ENCODE assay signal across 11 mouse cellular contexts in the genomic region with DNA sequence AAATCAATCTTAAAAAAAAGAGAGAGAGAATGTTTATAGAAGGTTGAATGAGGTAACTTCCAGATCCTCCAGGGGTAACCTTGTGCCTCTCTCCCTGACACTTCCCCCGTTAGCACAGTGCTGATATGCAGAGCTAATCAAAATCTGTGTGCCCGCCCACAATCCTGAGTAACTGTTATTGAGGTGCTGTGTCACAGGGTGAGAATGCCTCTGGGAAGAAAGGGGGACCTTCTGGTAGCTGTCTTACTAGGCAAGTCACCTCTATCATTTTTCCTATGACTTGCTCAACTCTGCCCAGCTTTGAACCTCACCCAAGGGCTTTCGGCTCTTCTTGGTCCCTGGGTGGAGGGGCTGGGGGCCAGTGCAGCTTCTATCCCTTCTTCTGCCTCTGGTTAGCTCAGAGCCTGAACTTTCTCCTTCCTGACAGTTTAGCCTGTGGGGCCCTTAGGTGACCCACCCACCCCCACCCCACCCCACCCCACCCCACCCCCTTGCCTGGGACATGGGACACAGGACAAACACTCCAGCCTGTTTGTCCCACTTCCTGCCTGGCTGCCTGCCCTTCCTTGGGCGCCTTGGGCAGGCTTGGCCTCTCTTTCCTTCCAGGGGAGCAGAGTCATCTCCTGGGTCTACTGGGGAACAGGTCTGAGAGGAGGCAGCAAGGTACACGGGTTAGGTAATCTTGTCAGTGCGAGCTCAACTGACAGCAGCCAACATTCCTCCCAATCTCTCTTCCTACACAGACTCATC. TPM values are rescaled to one million over a fixed set of nuclear protein-coding genes. Genes with fewer than 3 reads are reported as not detected.
DNase-seq lines count a peak whose midpoint lies in the region; ATAC-seq and TF ChIP-seq lines count a peak whose summit lies in the region.
"Had no signal": no experiment of that assay in that cellular context is flagged by ENCODE, and none has a peak within 500 bp of the region (broad histone marks: within the 10 kb centered on the region; RNA-seq: fewer than 3 reads in every experiment).

No protein-coding gene starts in this region.

- no peak for ATAC-seq in forebrain, embryonic 11.5 days (replicated peaks; ENCODE audit: low FRiP score)
- no peak for ATAC-seq in forebrain, embryonic 12.5 days (ENCODE audit: low FRiP score)
- ATAC-seq in intestine, embryonic 15.5 days: peak; percentile 50
- peak; percentile 69 for ATAC-seq in lung, postnatal 0 days
- ATAC-seq in forebrain, embryonic 15.5 days (replicated peaks): no peak

- peak; percentile 40 for DNase-seq in forebrain, embryonic 11.5 days (ENCODE audit: low spot score)
- peak; percentile 88 for DNase-seq in MEL (ENCODE audit: low read depth, low spot score)
- peak; percentile 90 for DNase-seq in lung, postnatal 0 days (ENCODE audit: low spot score)
- DNase-seq in right cerebral cortex, postnatal 10 days (ENCODE audit: low spot score in 2 of 2): no peak
- no peak for DNase-seq in layer of hippocampus, adult 11-12 months (ENCODE audit: low spot score)
- DNase-seq: cerebellum, postnatal 36 days had no signal

- H3K36me3 ChIP-seq in forebrain, embryonic 11.5 days (ENCODE audit: control insufficient read depth, insufficient read depth, low read length): no peaks in the 10 kb centered on the region
- peaks cover 18% of the 10 kb centered on the region for H3K36me3 ChIP-seq in forebrain, embryonic 12.5 days (replicated peaks)
- peaks cover 0 to 46% of the 10 kb centered on the region in 2 experiments; a peak in 2 of 4 replicates for H3K36me3 ChIP-seq in MEL (ENCODE audit: control insufficient read depth in 1 of 2, insufficient read depth in 2 of 2, low read length in 2 of 2)
- peaks cover 14% of the 10 kb centered on the region; the same call in 1 of the 2 replicates for H3K36me3 ChIP-seq in intestine, embryonic 15.5 days
- peaks cover 37% of the 10 kb centered on the region; the same call in 1 of the 2 replicates for H3K36me3 ChIP-seq in lung, postnatal 0 days (ENCODE audit: insufficient read depth, low read length)
- H3K36me3 ChIP-seq in forebrain, embryonic 15.5 days: no peaks in the 10 kb centered on the region
- H3K36me3 ChIP-seq: neural tube, embryonic 15.5 days had no signal

- 81% methylated on average over 6 of the region's 6 CpGs for WGBS in forebrain, embryonic 11.5 days
- 86% methylated on average over 6 of the region's 6 CpGs for WGBS in forebrain, embryonic 12.5 days
- 57% methylated on average over 6 of the region's 6 CpGs for WGBS in intestine, embryonic 15.5 days
- 18% methylated on average over 6 of the region's 6 CpGs for WGBS in lung, postnatal 0 days
- WGBS in forebrain, embryonic 15.5 days: 81% methylated on average over 6 of the region's 6 CpGs

- no peak overlapping the region for H3K9ac ChIP-seq in forebrain, embryonic 11.5 days (ENCODE audit: low read length)
- no peak overlapping the region for H3K9ac ChIP-seq in forebrain, embryonic 12.5 days
- peak overlapping the region; percentile 51 for H3K9ac ChIP-seq in MEL (ENCODE audit: control insufficient read depth, low read depth, low read length, poor library complexity, severe bottlenecking)
- H3K9ac ChIP-seq in intestine, embryonic 15.5 days: no peak overlapping the region
- H3K9ac ChIP-seq in lung, postnatal 0 days (replicated peaks; ENCODE audit: low read depth): no peak overlapping the region
- H3K9ac ChIP-seq in forebrain, embryonic 15.5 days (replicated peaks): no peak overlapping the region
- H3K9ac ChIP-seq: limb, embryonic 15.5 days; neural tube, embryonic 15.5 days had no signal

- peak in 1 of 2 experiments; percentile 69; a peak in 2 of 4 replicates for TF ChIP-seq POLR2A in MEL (IDR thresholded peaks at IDR 0.05; ENCODE audit: control insufficient read depth in 1 of 2, insufficient read depth in 1 of 2, low read depth in 1 of 2, low read length in 2 of 2, poor library complexity in 1 of 2)

- no peak overlapping the region for H3K4me3 ChIP-seq in forebrain, embryonic 11.5 days (ENCODE audit: low read depth, low read length)
- H3K4me3 ChIP-seq in forebrain, embryonic 12.5 days (replicated peaks): no peak overlapping the region
- peak overlapping the region in 1 of 2 experiments; percentile 41; a peak in 2 of 4 replicates for H3K4me3 ChIP-seq in MEL (ENCODE audit: control insufficient read depth in 1 of 2, insufficient read depth in 1 of 2, low read depth in 2 of 2, low read length in 2 of 2)
- H3K4me3 ChIP-seq in intestine, embryonic 15.5 days (replicated peaks): no peak overlapping the region
- no peak overlapping the region for H3K4me3 ChIP-seq in lung, postnatal 0 days (ENCODE audit: low read depth, low read length)
- no peak overlapping the region for H3K4me3 ChIP-seq in forebrain, embryonic 15.5 days
- H3K4me3 ChIP-seq: limb, embryonic 15.5 days; neural tube, embryonic 15.5 days had no signal

- H3K27ac ChIP-seq in forebrain, embryonic 11.5 days (ENCODE audit: low read depth, low read length): no peak overlapping the region
- no peak overlapping the region for H3K27ac ChIP-seq in forebrain, embryonic 12.5 days
- peak overlapping the region; percentile 84 for H3K27ac ChIP-seq in MEL (ENCODE audit: control insufficient read depth, low read depth, low read length)
- 0 out of 2 replicates have a peak overlapping the region, but pooled peaks have one; percentile 54 for H3K27ac ChIP-seq in intestine, embryonic 15.5 days
- H3K27ac ChIP-seq in lung, postnatal 0 days (ENCODE audit: low read length): peak overlapping the region; percentile 86
- H3K27ac ChIP-seq in forebrain, embryonic 15.5 days (replicated peaks): no peak overlapping the region
- H3K27ac ChIP-seq: limb, embryonic 15.5 days; neural tube, embryonic 15.5 days had no signal

- no peaks in the 10 kb centered on the region for H3K9me3 ChIP-seq in forebrain, embryonic 11.5 days (ENCODE audit: control insufficient read depth, low read length)
- no peaks in the 10 kb centered on the region for H3K9me3 ChIP-seq in forebrain, embryonic 12.5 days
- no peaks in the 10 kb centered on the region for H3K9me3 ChIP-seq in MEL (replicated peaks; ENCODE audit: insufficient read depth, low read length)
- H3K9me3 ChIP-seq in intestine, embryonic 15.5 days: no peaks in the 10 kb centered on the region
- no peaks in the 10 kb centered on the region for H3K9me3 ChIP-seq in lung, postnatal 0 days (ENCODE audit: low read length)
- no peaks in the 10 kb centered on the region for H3K9me3 ChIP-seq in forebrain, embryonic 15.5 days
- H3K9me3 ChIP-seq: limb, embryonic 15.5 days; neural tube, embryonic 15.5 days had no signal

- H3K4me2 ChIP-seq in forebrain, embryonic 11.5 days (ENCODE audit: low read depth, low read length, severe bottlenecking): no peak overlapping the region
- no peak overlapping the region for H3K4me2 ChIP-seq in forebrain, embryonic 12.5 days
- no peak overlapping the region for H3K4me2 ChIP-seq in intestine, embryonic 15.5 days (replicated peaks)
- H3K4me2 ChIP-seq in lung, postnatal 0 days (replicated peaks; ENCODE audit: low read depth, low read length): peak overlapping the region; percentile 36
- H3K4me2 ChIP-seq in forebrain, embryonic 15.5 days (replicated peaks): no peak overlapping the region
- H3K4me2 ChIP-seq: limb, embryonic 15.5 days; neural tube, embryonic 15.5 days had no signal

- TF ChIP-seq CTCF in MEL (IDR thresholded peaks at IDR 0.05 in 2 of 3, conservative IDR thresholded peaks at IDR 0.05 in 1 of 3; ENCODE audit: control insufficient read depth in 1 of 3, insufficient read depth in 1 of 3, low read depth in 2 of 3, low read length in 3 of 3, poor library complexity in 1 of 3, severe bottlenecking in 1 of 3): no peak
- TF ChIP-seq CTCF in lung, postnatal 0 days (IDR thresholded peaks at IDR 0.05): no peak

- peak; percentile 59 to 85 for TF ChIP-seq EP300 in MEL (IDR thresholded peaks at IDR 0.05; ENCODE audit: low read depth in 1 of 2, low read length in 2 of 2)
- no peak; the same call in 1 of the 2 replicates for TF ChIP-seq EP300 in lung, postnatal 0 days (IDR thresholded peaks at IDR 0.05)

- H3K79me2 ChIP-seq in MEL (ENCODE audit: control insufficient read depth, insufficient read depth, low read length, poor library complexity): no peaks in the 10 kb centered on the region

- no peak for TF ChIP-seq RAD21 in MEL (IDR thresholded peaks at IDR 0.05; ENCODE audit: low read depth, low read length)

- H3K4me1 ChIP-seq in forebrain, embryonic 11.5 days (replicated peaks; ENCODE audit: control insufficient read depth, insufficient read depth, low read length): no peaks in the 10 kb centered on the region
- H3K4me1 ChIP-seq in forebrain, embryonic 12.5 days: no peaks in the 10 kb centered on the region; the same call in 1 of the 2 replicates
- H3K4me1 ChIP-seq in MEL (ENCODE audit: control insufficient read depth in 1 of 2, insufficient read depth in 2 of 2, low read length in 2 of 2): peaks cover 23 to 60% of the 10 kb centered on the region in 2 experiments
- H3K4me1 ChIP-seq in intestine, embryonic 15.5 days (replicated peaks): peaks cover 29% of the 10 kb centered on the region
- peaks cover 46% of the 10 kb centered on the region for H3K4me1 ChIP-seq in lung, postnatal 0 days (ENCODE audit: insufficient read depth, low read depth, low read length)
- no peaks in the 10 kb centered on the region for H3K4me1 ChIP-seq in forebrain, embryonic 15.5 days
- H3K4me1 ChIP-seq: neural tube, embryonic 15.5 days had no signal

- no peaks in the 10 kb centered on the region for H3K27me3 ChIP-seq in forebrain, embryonic 11.5 days (ENCODE audit: control insufficient read depth, insufficient read depth, low read length)
- 0 out of 2 replicates have a peak, but pooled peaks cover 4% of the 10 kb centered on the region for H3K27me3 ChIP-seq in forebrain, embryonic 12.5 days
- no peaks in the 10 kb centered on the region for H3K27me3 ChIP-seq in MEL (ENCODE audit: control insufficient read depth in 1 of 2, insufficient read depth in 2 of 2, low read length in 2 of 2)
- H3K27me3 ChIP-seq in intestine, embryonic 15.5 days (replicated peaks): no peaks in the 10 kb centered on the region
- no peaks in the 10 kb centered on the region for H3K27me3 ChIP-seq in lung, postnatal 0 days (replicated peaks; ENCODE audit: insufficient read depth, low read length)
- no peaks in the 10 kb centered on the region for H3K27me3 ChIP-seq in forebrain, embryonic 15.5 days
- H3K27me3 ChIP-seq: limb, embryonic 15.5 days; neural tube, embryonic 15.5 days had no signal

RNA-seq across cellular contexts. Expression of a gene that starts 7.7 kb away (rescaled TPM):
- 2.2 and 2.5 TPM in 2 replicates for polyA plus RNA-seq in forebrain, embryonic 11.5 days (2014; fragmentation: Nextera tagmentation; extraction: Ambion mirVana)
- 1.4 and 1.6 TPM in 2 replicates for polyA plus RNA-seq in forebrain, embryonic 12.5 days (2016; fragmentation: Nextera tagmentation; extraction: Ambion mirVana)
- total RNA-seq in MEL (2012; rRNA removed): 2.5 and 2.8 TPM in 2 replicates
- polyA plus RNA-seq in MEL (2012; ENCODE audit: insufficient read depth in 1 of 2, insufficient read length in 2 of 2, low read depth in 1 of 2, low replicate concordance in 2 of 2, missing spikeins in 1 of 2): 10 to 100 TPM in 1 of 2 experiments, not detected in 1; 10.9 TPM
- polyA plus RNA-seq in intestine, embryonic 15.5 days (2015; fragmentation: Nextera tagmentation; extraction: Ambion mirVana): 1.3 and 1.9 TPM in 2 replicates
- polyA plus RNA-seq in lung, postnatal 0 days (2015; fragmentation: Nextera tagmentation; extraction: Ambion mirVana): 8.7 and 10.5 TPM in 2 replicates
- polyA plus RNA-seq in forebrain, embryonic 15.5 days (2015; fragmentation: Nextera tagmentation; extraction: Ambion mirVana): 0.34 and 0.48 TPM in 2 replicates

RNA-seq across cellular contexts. Expression of a gene that starts 8.6 kb away (rescaled TPM):
- polyA plus RNA-seq in forebrain, embryonic 11.5 days (2014; fragmentation: Nextera tagmentation; extraction: Ambion mirVana): 5.8 and 7.7 TPM in 2 replicates
- polyA plus RNA-seq in forebrain, embryonic 12.5 days (2016; fragmentation: Nextera tagmentation; extraction: Ambion mirVana): 5.6 and 6.4 TPM in 2 replicates
- 0.12 and 0.20 TPM in 2 replicates for total RNA-seq in MEL (2012; rRNA removed)
- 1 to 10 TPM in 1 of 2 experiments, not detected in 1; 1.9 TPM for polyA plus RNA-seq in MEL (2012; ENCODE audit: insufficient read depth in 1 of 2, insufficient read length in 2 of 2, low read depth in 1 of 2, low replicate concordance in 2 of 2, missing spikeins in 1 of 2)
- 1.4 and 1.7 TPM in 2 replicates for polyA plus RNA-seq in intestine, embryonic 15.5 days (2015; fragmentation: Nextera tagmentation; extraction: Ambion mirVana)
- polyA plus RNA-seq in lung, postnatal 0 days (2015; fragmentation: Nextera tagmentation; extraction: Ambion mirVana): 1.7 and 1.9 TPM in 2 replicates
- 6.9 and 7.9 TPM in 2 replicates for polyA plus RNA-seq in forebrain, embryonic 15.5 days (2015; fragmentation: Nextera tagmentation; extraction: Ambion mirVana)

RNA-seq across cellular contexts. Expression of a gene that starts 13.9 kb away (rescaled TPM):
- 80.7 and 85.0 TPM in 2 replicates for polyA plus RNA-seq in forebrain, embryonic 11.5 days (2014; fragmentation: Nextera tagmentation; extraction: Ambion mirVana)
- 87.5 and 89.7 TPM in 2 replicates for polyA plus RNA-seq in forebrain, embryonic 12.5 days (2016; fragmentation: Nextera tagmentation; extraction: Ambion mirVana)
- total RNA-seq in MEL (2012; rRNA removed): 123 and 149 TPM in 2 replicates
- polyA plus RNA-seq in MEL (2012; ENCODE audit: insufficient read depth in 1 of 2, insufficient read length in 2 of 2, low read depth in 1 of 2, low replicate concordance in 2 of 2, missing spikeins in 1 of 2): 10 to 100 TPM in 1 of 2 experiments, not detected in 1; 94.5 TPM
- polyA plus RNA-seq in intestine, embryonic 15.5 days (2015; fragmentation: Nextera tagmentation; extraction: Ambion mirVana): 128 and 151 TPM in 2 replicates
- polyA plus RNA-seq in lung, postnatal 0 days (2015; fragmentation: Nextera tagmentation; extraction: Ambion mirVana): 116 and 141 TPM in 2 replicates
- 116 and 120 TPM in 2 replicates for polyA plus RNA-seq in forebrain, embryonic 15.5 days (2015; fragmentation: Nextera tagmentation; extraction: Ambion mirVana)

RNA-seq across cellular contexts. Expression of a gene that starts 14.0 kb away (rescaled TPM):
- 2.0 TPM in 2 replicates for polyA plus RNA-seq in forebrain, embryonic 11.5 days (2014; fragmentation: Nextera tagmentation; extraction: Ambion mirVana)
- 0.78 and 1.1 TPM in 2 replicates for polyA plus RNA-seq in forebrain, embryonic 12.5 days (2016; fragmentation: Nextera tagmentation; extraction: Ambion mirVana)
- total RNA-seq in MEL (2012; rRNA removed): 2.6 and 3.2 TPM in 2 replicates
- 1 to 10 TPM in 1 of 2 experiments, not detected in 1; 6.1 TPM for polyA plus RNA-seq in MEL (2012; ENCODE audit: insufficient read depth in 1 of 2, insufficient read length in 2 of 2, low read depth in 1 of 2, low replicate concordance in 2 of 2, missing spikeins in 1 of 2)
- polyA plus RNA-seq in intestine, embryonic 15.5 days (2015; fragmentation: Nextera tagmentation; extraction: Ambion mirVana): 1.3 and 2.3 TPM in 2 replicates
- polyA plus RNA-seq in lung, postnatal 0 days (2015; fragmentation: Nextera tagmentation; extraction: Ambion mirVana): 4.2 and 7.5 TPM in 2 replicates
- 0.59 and 0.83 TPM in 2 replicates for polyA plus RNA-seq in forebrain, embryonic 15.5 days (2015; fragmentation: Nextera tagmentation; extraction: Ambion mirVana)

RNA-seq across cellular contexts. Expression of a gene that starts 33.0 kb away (rescaled TPM):
- polyA plus RNA-seq in forebrain, embryonic 11.5 days (2014; fragmentation: Nextera tagmentation; extraction: Ambion mirVana): 1.3 and 1.5 TPM in 2 replicates
- polyA plus RNA-seq in forebrain, embryonic 12.5 days (2016; fragmentation: Nextera tagmentation; extraction: Ambion mirVana): 1.2 TPM in 2 replicates
- not detected in 2 replicates for total RNA-seq in MEL (2012; rRNA removed)
- polyA plus RNA-seq in MEL (2012; ENCODE audit: insufficient read depth in 1 of 2, insufficient read length in 2 of 2, low read depth in 1 of 2, low replicate concordance in 2 of 2, missing spikeins in 1 of 2): under 1 TPM in 1 of 2 experiments, not detected in 1; 0.10 TPM
- polyA plus RNA-seq in intestine, embryonic 15.5 days (2015; fragmentation: Nextera tagmentation; extraction: Ambion mirVana): 0.10 and 0.27 TPM in 2 replicates
- 0.20 and 0.26 TPM in 2 replicates for polyA plus RNA-seq in lung, postnatal 0 days (2015; fragmentation: Nextera tagmentation; extraction: Ambion mirVana)
- 1.1 and 1.7 TPM in 2 replicates for polyA plus RNA-seq in forebrain, embryonic 15.5 days (2015; fragmentation: Nextera tagmentation; extraction: Ambion mirVana)

Comparison
In these comparisons a context has a peak if more than half of its experiments do, and no peak if none do; other contexts are left out.
1. ATAC-seq: peak in intestine, embryonic 15.5 days (single experiment) and lung, postnatal 0 days (single experiment); none in forebrain, embryonic 11.5 days (single experiment), forebrain, embryonic 12.5 days (single experiment) and forebrain, embryonic 15.5 days (single experiment).
2. DNase-seq: peak in forebrain, embryonic 11.5 days (single experiment), MEL (single experiment) and lung, postnatal 0 days (single experiment); none in right cerebral cortex, postnatal 10 days (0 of 2) and layer of hippocampus, adult 11-12 months (single experiment).
3. H3K27ac ChIP-seq: peak in MEL (single experiment), intestine, embryonic 15.5 days (single experiment) and lung, postnatal 0 days (single experiment); none in forebrain, embryonic 11.5 days (single experiment), forebrain, embryonic 12.5 days (single experiment) and forebrain, embryonic 15.5 days (single experiment).